Mouse (Mus musculus) olfactory bulb, adult 2 months (tissue): ENCODE measurements around the gene Arrdc2. TPM values are rescaled to one million over a fixed set of nuclear protein-coding genes. Genes with fewer than 3 reads are reported as not detected.
A peak's percentile ranks its signal among the peaks of the same experiment; 100 is the strongest.
"Not testable (repeated sequence)": the region's sequence is repeated elsewhere in the genome, so short reads cannot be mapped to it uniquely, and the experiment has no call there.

Experiments
- H3K27ac ChIP-seq: fragments of 200-500 bp; 2 replicates; pipeline ENCODE4 v1.5.1; 2012; ENCODE audit warnings: low read depth, low read length; ENCODE audit not compliant: insufficient read depth
- H3K4me1 ChIP-seq: fragments of 200-500 bp; 2 replicates; pipeline ENCODE4 v1.6.1; 2012; ENCODE audit warnings: low read length; ENCODE audit not compliant: control insufficient read depth, insufficient read depth
- H3K4me3 ChIP-seq: fragments of 200-500 bp; 2 replicates; pipeline ENCODE4 v1.5.1; 2012; ENCODE audit warnings: mild to moderate bottlenecking, low read depth, low read length, moderate library complexity; ENCODE audit not compliant: insufficient read depth
- CTCF ChIP-seq: fragments of 200-500 bp; IDR thresholded peaks from 2 replicates; pipeline ENCODE4 v1.5.1; 2012; ENCODE audit warnings: low read depth, mild to moderate bottlenecking, low read length, moderate library complexity; ENCODE audit not compliant: insufficient read depth
- POLR2A ChIP-seq: fragments of 200-500 bp; IDR thresholded peaks from 2 replicates; pipeline ENCODE4 v1.6.1; 2012; ENCODE audit warnings: mild to moderate bottlenecking, low read depth, low read length, moderate library complexity; ENCODE audit not compliant: insufficient read depth
- WGBS: fragments of 180-500 bp; shearing (Covaris S2); methylation state at CpG from one replicate; pipeline ENCODE4 v1.1.7; 2018; 5-methylcytosine and 5-hydroxymethylcytosine counted together
- polyA plus RNA-seq: library from polyadenylated mRNA; stranded (reverse); fragments of >200 nt; gene quantifications from 2 replicates; pipeline ENCODE4 v1.2.4, GENCODE M21; 2012; ENCODE audit warnings: low replicate concordance; ENCODE audit not compliant: missing spikeins, insufficient read depth, insufficient read length

The Arrdc2 gene
- polyA plus RNA-seq, 1 experiment = not detected

- no peak overlapping the region for H3K27ac ChIP-seq
- WGBS = 49% methylated on average over 9 of the region's 9 CpGs
- TF ChIP-seq POLR2A (no peak), CTCF (no peak)
These were observed 6.5 kb downstream of the Arrdc2 start for GRCm38 (mm10) chr8:70833018-70833482.

GRCm38 (mm10) chr8:70832371-70832770 is 7.1 kb downstream of the Arrdc2 start:
- 61% methylated on average over 11 of the region's 11 CpGs for WGBS
- H3K4me3 ChIP-seq = no peak overlapping the region
- no peak overlapping the region for H3K27ac ChIP-seq
- 0 out of 2 replicates have a peak, but pooled peaks cover 3% of the 10 kb centered on the region for H3K4me1 ChIP-seq
- TF ChIP-seq CTCF (no peak), POLR2A (no peak)

More at GRCm38 (mm10) chr8:70833018-70833482, 6.5 kb downstream of the Arrdc2 start:
- 0 out of 2 replicates have a peak, but pooled peaks cover 3% of the 10 kb centered on the region for H3K4me1 ChIP-seq
- H3K4me3 ChIP-seq = no peak overlapping the region

- WGBS = 90% methylated on average over 8 of the region's 8 CpGs
- TF ChIP-seq CTCF (no peak), POLR2A (no peak)
- H3K4me1 ChIP-seq = 0 out of 2 replicates have a peak, but pooled peaks cover 3% of the 10 kb centered on the region
- no peak overlapping the region for H3K4me3 ChIP-seq
- no peak overlapping the region for H3K27ac ChIP-seq
These were observed 8.0 kb downstream of the Arrdc2 start for GRCm38 (mm10) chr8:70831517-70831916.

GRCm38 (mm10) chr8:70827796-70828195 is 11.7 kb downstream of the Arrdc2 start:
- TF ChIP-seq POLR2A = no peak
- Histone ChIP-seq H3K27ac (no peak overlapping the region), H3K4me1 (0 out of 2 replicates have a peak, but pooled peaks cover 3% of the 10 kb centered on the region), H3K4me3 (no peak overlapping the region)
- 86% methylated on average over 1 of the region's 1 CpGs for WGBS

GRCm38 (mm10) chr8:70827010-70827409 is 12.5 kb downstream of the Arrdc2 start:
- no peak overlapping the region for H3K4me3 ChIP-seq
- no peaks in the 10 kb centered on the region for H3K4me1 ChIP-seq
- no peak overlapping the region for H3K27ac ChIP-seq
- TF ChIP-seq POLR2A = no peak
- no peak for TF ChIP-seq CTCF
- WGBS = 90% methylated on average over 2 of the region's 2 CpGs

GRCm38 (mm10) chr8:70825816-70826215 is 13.7 kb downstream of the Arrdc2 start:
- Histone ChIP-seq H3K4me1 (no peaks in the 10 kb centered on the region), H3K4me3 (no peak overlapping the region), H3K27ac (no peak overlapping the region)
- 87% methylated on average over 8 of the region's 8 CpGs for WGBS
- TF ChIP-seq POLR2A = no peak

- peaks cover 3% of the 10 kb centered on the region; the same call in 1 of the 2 replicates for H3K4me1 ChIP-seq
- no peak overlapping the region for H3K27ac ChIP-seq
- WGBS = 91% methylated on average over 7 of the region's 7 CpGs
- no peak overlapping the region for H3K4me3 ChIP-seq
- no peak for TF ChIP-seq CTCF
- TF ChIP-seq POLR2A = no peak
These were observed 15.7 kb downstream of the Arrdc2 start for GRCm38 (mm10) chr8:70823802-70824201.

- not testable (repeated sequence) for H3K27ac ChIP-seq, H3K4me1 ChIP-seq, H3K4me3 ChIP-seq
- WGBS = 88% methylated on average over 3 of the region's 3 CpGs
These were observed 16.9 kb downstream of the Arrdc2 start for GRCm38 (mm10) chr8:70822594-70822993.

- Histone ChIP-seq H3K4me1 (peaks cover 6% of the 10 kb centered on the region; the same call in 1 of the 2 replicates), H3K4me3 (no peak overlapping the region), H3K27ac (no peak overlapping the region)
- 36% methylated on average over 11 of the region's 11 CpGs for WGBS
- TF ChIP-seq POLR2A = no peak
- TF ChIP-seq CTCF = no peak
These were observed 17.5 kb downstream of the Arrdc2 start for GRCm38 (mm10) chr8:70821992-70822391.

- 18% methylated on average over 30 of the region's 30 CpGs for WGBS
- Histone ChIP-seq H3K27ac (no peak overlapping the region), H3K4me1 (peaks cover 11% of the 10 kb centered on the region), H3K4me3 (no peak overlapping the region)
- no peak for TF ChIP-seq POLR2A
- TF ChIP-seq CTCF = peak; percentile 92
These were observed 18.0 kb downstream of the Arrdc2 start for GRCm38 (mm10) chr8:70821399-70821962.
